Mouse (Mus musculus) CH12.LX (cell line): Measurements from ENCODE around the gene Gm26566. TPM values are rescaled to one million over a fixed set of nuclear protein-coding genes. Genes with fewer than 3 reads are reported as not detected.

Experiments used
- DNase-seq: peaks from one replicate; pipeline ENCODE4 v3.0.0-alpha.2; 2013; ENCODE audit errors: extremely low read depth
- H3K27ac ChIP-seq: 2 replicates; pipeline ENCODE4 v1.5.1; 2012; ENCODE audit warnings: low read depth, mild to moderate bottlenecking, control low read depth, moderate library complexity; ENCODE audit not compliant: insufficient read depth
- H3K27me3 ChIP-seq: replicated peaks from 2 replicates; pipeline ENCODE3; 2012; ENCODE audit warnings: inconsistent platforms
- H3K36me3 ChIP-seq, 2 experiments: replicated peaks in 1 of 2; 2 replicates each; pipeline versions ENCODE3 to v1.6.1; 2012; ENCODE audit warnings: inconsistent platforms in 1 of 2, low read length in 1 of 2, mild to moderate bottlenecking in 1 of 2, mixed read lengths in 1 of 2, moderate library complexity in 1 of 2; ENCODE audit not compliant: control insufficient read depth in 1 of 2, insufficient read depth in 1 of 2
- H3K4me1 ChIP-seq, 2 experiments: 2 replicates each; pipeline ENCODE4 v1.6.1; 2012; ENCODE audit warnings: inconsistent platforms in 1 of 2, moderate library complexity in 1 of 2; ENCODE audit not compliant: insufficient read depth in 2 of 2, control insufficient read depth in 1 of 2
- H3K4me2 ChIP-seq: 2 replicates; pipeline ENCODE4 v1.6.1; 2012; ENCODE audit warnings: low read depth, mild to moderate bottlenecking, control low read depth; ENCODE audit not compliant: poor library complexity, insufficient read depth, severe bottlenecking
- H3K4me3 ChIP-seq, 3 experiments: fragments of 150-350 bp in 1 of 3; sonication (generic) in 1 of 3; replicated peaks in 1 of 3; 2 replicates each; pipeline versions ENCODE3 to v1.5.1; 2011 to 2012; ENCODE audit warnings: low read depth in 2 of 3, low read length in 2 of 3, mild to moderate bottlenecking in 2 of 3, moderate library complexity in 2 of 3, control low read depth in 1 of 3, improper control_type of control experiment in 1 of 3, inconsistent platforms in 1 of 3, mixed read lengths in 1 of 3; ENCODE audit not compliant: poor library complexity in 1 of 3
- H3K79me2 ChIP-seq: replicated peaks from 2 replicates; pipeline ENCODE4 v1.6.1; 2012; ENCODE audit warnings: mild to moderate bottlenecking, moderate library complexity; ENCODE audit not compliant: control insufficient read depth, poor library complexity, insufficient read depth, severe bottlenecking; ENCODE audit errors: extremely low read depth
- H3K9ac ChIP-seq: 2 replicates; pipeline ENCODE4 v1.6.1; 2012; ENCODE audit warnings: low read depth, mild to moderate bottlenecking, control low read depth, moderate library complexity; ENCODE audit not compliant: insufficient read depth
- H3K9me3 ChIP-seq: replicated peaks from 2 replicates; pipeline ENCODE3; 2012; ENCODE audit warnings: low read length, inconsistent platforms, mixed read lengths
- CHD1 ChIP-seq: IDR thresholded peaks from 2 replicates; pipeline ENCODE4 v1.6.1; 2012; ENCODE audit warnings: low read depth, low read length, improper control_type of control experiment, inconsistent platforms
- E2F4 ChIP-seq: IDR thresholded peaks from 2 replicates; pipeline ENCODE4 v1.6.1; 2011; ENCODE audit warnings: low read depth, low read length, improper control_type of control experiment; ENCODE audit not compliant: insufficient replicate concordance
- EP300 ChIP-seq: IDR thresholded peaks from 2 replicates; pipeline ENCODE4 v1.6.1; 2011; ENCODE audit warnings: low read length, improper control_type of control experiment
- JUN ChIP-seq: IDR thresholded peaks from 2 replicates; pipeline ENCODE4 v1.6.1; 2011; ENCODE audit warnings: low read depth, mild to moderate bottlenecking, low read length, improper control_type of control experiment, moderate library complexity; ENCODE audit not compliant: insufficient read depth
- JUND ChIP-seq: conservative IDR thresholded peaks from 2 replicates; pipeline ENCODE4 v1.6.1; 2011; ENCODE audit warnings: low read depth, low read length, improper control_type of control experiment
- MAFK ChIP-seq: IDR thresholded peaks from 2 replicates; pipeline ENCODE4 v1.6.1; 2011; ENCODE audit warnings: low read length, improper control_type of control experiment; ENCODE audit not compliant: insufficient replicate concordance
- MAX ChIP-seq: IDR thresholded peaks from 2 replicates; pipeline ENCODE4 v1.6.1; 2011; ENCODE audit warnings: low read length, improper control_type of control experiment
- MAZ ChIP-seq: IDR thresholded peaks from 2 replicates; pipeline ENCODE4 v1.6.1; 2012; ENCODE audit warnings: low read depth, mild to moderate bottlenecking, inconsistent platforms, low read length, improper control_type of control experiment, moderate library complexity
- MEF2A ChIP-seq: IDR thresholded peaks from 2 replicates; pipeline ENCODE4 v1.6.1; 2014; ENCODE audit warnings: low read depth, mild to moderate bottlenecking, inconsistent platforms, low read length, improper control_type of control experiment, borderline replicate concordance
- NRF1 ChIP-seq: IDR thresholded peaks from 2 replicates; pipeline ENCODE4 v1.6.1; 2014; ENCODE audit warnings: low read depth, mild to moderate bottlenecking, inconsistent platforms, low read length, improper control_type of control experiment, moderate library complexity
- PAX5 ChIP-seq: IDR thresholded peaks from 2 replicates; pipeline ENCODE4 v1.6.1; 2012; ENCODE audit warnings: low read length, inconsistent platforms, mixed read lengths
- POLR2AphosphoS2 ChIP-seq: IDR thresholded peaks from 2 replicates; pipeline ENCODE4 v1.6.1; 2011; ENCODE audit warnings: low read depth, low read length, improper control_type of control experiment
- RAD21 ChIP-seq: IDR thresholded peaks from 2 replicates; pipeline ENCODE4 v1.6.1; 2011; ENCODE audit warnings: low read depth, mild to moderate bottlenecking, low read length, improper control_type of control experiment, moderate library complexity
- RCOR1 ChIP-seq: conservative IDR thresholded peaks from 2 replicates; pipeline ENCODE4 v1.6.1; 2012; ENCODE audit warnings: low read depth, mild to moderate bottlenecking, inconsistent platforms, low read length, improper control_type of control experiment
- USF2 ChIP-seq: conservative IDR thresholded peaks from 2 replicates; pipeline ENCODE4 v1.6.1; 2011; ENCODE audit warnings: low read depth, low read length, improper control_type of control experiment
- ZC3H11A ChIP-seq: IDR thresholded peaks from 2 replicates; pipeline ENCODE4 v1.6.1; 2012; ENCODE audit warnings: low read depth, mild to moderate bottlenecking, inconsistent platforms, low read length, improper control_type of control experiment
- ZKSCAN1 ChIP-seq: IDR thresholded peaks from 2 replicates; pipeline ENCODE4 v1.6.1; 2012; ENCODE audit warnings: low read depth, inconsistent platforms, low read length, improper control_type of control experiment, borderline replicate concordance
- ZMIZ1 ChIP-seq: IDR thresholded peaks from 2 replicates; pipeline ENCODE4 v1.6.1; 2012; ENCODE audit warnings: low read depth, mild to moderate bottlenecking, inconsistent platforms, low read length, improper control_type of control experiment
- dilution Hi-C: fragments of 300-500 bp; cut with MboI; formaldehyde crosslinking; loops from 2 replicates; pipeline ENCODE4 v1.14.3; 2020; ENCODE audit warnings: low sequenced_read_pairs; ENCODE audit not compliant: extremely low pct_unique_long_range_greater_than_20kb, extremely low pct_ligation_motif_present
- in situ Hi-C: fragments of 300-500 bp; cut with MboI; formaldehyde crosslinking; loops from 3 replicates; pipeline ENCODE4 v1.14.3; 2019; ENCODE audit warnings: low sequenced_read_pairs, low pct_ligation_motif_present, low pct_unique_long_range_greater_than_20kb, mixed read lengths
- polyA plus RNA-seq: library from polyadenylated mRNA; unstranded; fragments of >175 nt; gene quantifications from 2 replicates; pipeline ENCODE4 v1.2.1, GENCODE M21; 2012; ENCODE audit warnings: low read depth; ENCODE audit not compliant: insufficient read length
- total RNA-seq, 2 experiments: library from RNA; depleted of rRNA; stranded (reverse); fragments of 300-350 nt in 1 of 2; fragments of >200 nt in 1 of 2; gene quantifications; 2 replicates each; pipeline ENCODE4 v1.2.3; 2012 to 2014

Gm26566 gene
- total and polyA plus RNA-seq, 3 experiments: 0.49 to 11.9 TPM; not detected in 1

- Histone ChIP-seq H3K4me2 (no peak within 1 kb of the TSS), H3K36me3 (no peaks in the 10 kb centered on the region), H3K9ac (no peak within 1 kb of the TSS), H3K79me2 (no peaks in the 10 kb centered on the region), H3K27ac (no peak within 1 kb of the TSS), H3K4me1 (peaks cover 0 to 5% of the 10 kb centered on the region in 2 experiments; a peak in 2 of 4 replicates), H3K27me3 (peaks cover 15% of the 10 kb centered on the region), H3K4me3 (no peak within 1 kb of the TSS), H3K9me3 (no peaks in the 10 kb centered on the region)
- DNase-seq: no peak
- dilution Hi-C loops: no loop called here
- in situ Hi-C loops: no loop called here
- TF ChIP-seq MAFK (no peak), EP300 (no peak), MEF2A (no peak), CHD1 (no peak), E2F4 (no peak), RAD21 (no peak), USF2 (no peak), NRF1 (no peak), RCOR1 (no peak), ZMIZ1 (no peak)
Observed at GRCm38 (mm10) chr4:88691259-88691658, 30.3 kb upstream of the Gm26566 start, which contains the start of gene Ifnab. TSS of gene Ifnab (minus strand) at chr4:88691359.

GRCm38 (mm10) chr4:88692537-88692936, 29.1 kb upstream of the Gm26566 start:
- Histone ChIP-seq H3K27me3 (peaks cover 12% of the 10 kb centered on the region), H3K4me3 (no peak overlapping the region), H3K36me3 (no peaks in the 10 kb centered on the region), H3K9me3 (no peaks in the 10 kb centered on the region), H3K9ac (no peak overlapping the region), H3K4me2 (no peak overlapping the region), H3K27ac (no peak overlapping the region), H3K79me2 (no peaks in the 10 kb centered on the region), H3K4me1 (peaks cover 0 to 5% of the 10 kb centered on the region in 2 experiments; a peak in 2 of 4 replicates)
- in situ Hi-C loops (no loop called here), dilution Hi-C loops (no loop called here)
- no peak for DNase-seq
- TF ChIP-seq RCOR1: no peak
- TF ChIP-seq JUND: no peak
- no peak for TF ChIP-seq MAX
- no peak for TF ChIP-seq POLR2AphosphoS2

GRCm38 (mm10) chr4:88693392-88693791, 28.2 kb upstream of the Gm26566 start:
- Histone ChIP-seq H3K27ac (no peak overlapping the region), H3K27me3 (peaks cover 12% of the 10 kb centered on the region), H3K4me3 (no peak overlapping the region), H3K79me2 (no peaks in the 10 kb centered on the region), H3K36me3 (no peaks in the 10 kb centered on the region), H3K4me2 (no peak overlapping the region), H3K9ac (no peak overlapping the region), H3K9me3 (no peaks in the 10 kb centered on the region), H3K4me1 (peaks cover 1 to 5% of the 10 kb centered on the region in 2 experiments; a peak in 3 of 4 replicates)
- no peak for DNase-seq
- TF ChIP-seq PAX5 (no peak), MAZ (no peak), JUND (no peak), ZC3H11A (no peak), JUN (no peak), ZMIZ1 (no peak), MAX (no peak), ZKSCAN1 (no peak)
- dilution Hi-C loops: no loop called here
- in situ Hi-C loops: no loop called here
